Mouse (Mus musculus) spleen, adult 2 months (tissue): Measurements from ENCODE around the gene Lrrc25.

Source experiments
- CTCF ChIP-seq: fragments of 200-500 bp; IDR thresholded peaks from 2 replicates; pipeline ENCODE4 v1.5.1; 2011; ENCODE audit warnings: mild to moderate bottlenecking, inconsistent platforms; ENCODE audit not compliant: insufficient read depth, insufficient read length, insufficient replicate concordance; ENCODE audit errors: extremely low read depth
- POLR2A ChIP-seq: fragments of 200-500 bp; IDR thresholded peaks from 2 replicates; pipeline ENCODE4 v1.6.1; 2011; ENCODE audit warnings: low read depth, low read length, inconsistent platforms

GRCm38 (mm10) chr8:70638752-70639151 lies 22.8 kb downstream of the Lrrc25 start:
- TF ChIP-seq POLR2A, result no peak
- no peak for TF ChIP-seq CTCF
